Mouse (Mus musculus) heart, postnatal 10 days (tissue): ENCODE measurements at regions not wholly inside any gene's neighbourhood (a gene's known extent, or its start where the extent isn't known, plus 50 kb on each side); places are given as distances from the start of the nearest gene placed in this dataset.

Experiments
- DNase-seq, 2 experiments: peaks; one replicate each; pipeline ENCODE4 v3.0.0; 2021
- intact Hi-C: fragments of 180-260 bp; cut with DNase I; formaldehyde crosslinking; loops from one replicate; pipeline ENCODE4 v1.15.1; 2025

- intact Hi-C loops, result no loop called here
- DNase-seq, result peak in 1 of 2 experiments; percentile 2
Observed at GRCm38 (mm10) chr1:194089918-194090548, 528.0 kb upstream of the Plxna2 start.

GRCm38 (mm10) chr1:194058512-194058911 is 559.5 kb upstream of the Plxna2 start:
- intact Hi-C loops, result no loop called here
- DNase-seq, result no peak

- intact Hi-C loops, result no loop called here
- DNase-seq, result no peak
Observed at GRCm38 (mm10) chr1:194056544-194056943, 561.5 kb upstream of the Plxna2 start.

GRCm38 (mm10) chr1:194049746-194050351 is 568.2 kb upstream of the Plxna2 start:
- intact Hi-C loops, result no loop called here

GRCm38 (mm10) chr1:194041393-194042352 is 576.3 kb upstream of the Plxna2 start:
- intact Hi-C loops, result no loop called here

More at GRCm38 (mm10) chr1:194049746-194050351, 568.2 kb upstream of the Plxna2 start:
- no peak for DNase-seq

GRCm38 (mm10) chr1:194038711-194039110 is 579.3 kb upstream of the Plxna2 start:
- DNase-seq, result no peak
- intact Hi-C loops, result no loop called here

More at GRCm38 (mm10) chr1:194041393-194042352, 576.3 kb upstream of the Plxna2 start:
- no peak for DNase-seq

- intact Hi-C loops, result no loop called here
- no peak for DNase-seq
Observed at GRCm38 (mm10) chr1:194034199-194034883, 583.7 kb upstream of the Plxna2 start.

- DNase-seq, result no peak
- intact Hi-C loops, result no loop called here
Observed at GRCm38 (mm10) chr1:194032603-194033002, 585.4 kb upstream of the Plxna2 start.

- intact Hi-C loops, result no loop called here
- DNase-seq, result no peak
Observed at GRCm38 (mm10) chr1:194030651-194031228, 587.3 kb upstream of the Plxna2 start.

GRCm38 (mm10) chr1:194026958-194027692 is 590.9 kb upstream of the Plxna2 start:
- no peak for DNase-seq
- intact Hi-C loops, result no loop called here

GRCm38 (mm10) chr1:194026213-194026612 is 591.8 kb upstream of the Plxna2 start:
- intact Hi-C loops, result no loop called here
- no peak for DNase-seq

- intact Hi-C loops, result no loop called here
- no peak for DNase-seq
Observed at GRCm38 (mm10) chr1:194019282-194019681, 598.7 kb upstream of the Plxna2 start.

- DNase-seq, result no peak
- intact Hi-C loops, result no loop called here
Observed at GRCm38 (mm10) chr1:193992226-193992625, 622.1 kb upstream of the Camk1g start.

- intact Hi-C loops, result no loop called here
- DNase-seq, result no peak
Observed at GRCm38 (mm10) chr1:193989956-193990675, 620.0 kb upstream of the Camk1g start.

- intact Hi-C loops, result no loop called here
- no peak for DNase-seq
Observed at GRCm38 (mm10) chr1:193988970-193989904, 619.1 kb upstream of the Camk1g start.

- intact Hi-C loops, result no loop called here
Observed at GRCm38 (mm10) chr1:193980571-193980970, 610.5 kb upstream of the Camk1g start.

GRCm38 (mm10) chr1:193971537-193971936 is 601.4 kb upstream of the Camk1g start:
- no peak for DNase-seq
- intact Hi-C loops, result no loop called here

More at GRCm38 (mm10) chr1:193980571-193980970, 610.5 kb upstream of the Camk1g start:
- no peak for DNase-seq
